Mouse (Mus musculus): ENCODE results near the gene Prcd.
"Not testable (repeated sequence)": the region's sequence is repeated elsewhere in the genome, so short reads cannot be mapped to it uniquely, and the experiment has no call there.

The Prcd gene

GRCm38 (mm10) chr11:116649711-116650337 is 3.5 kb upstream of the Prcd start:
- no peak for DNase-seq (ENCODE audit: low spot score)

DNA sequence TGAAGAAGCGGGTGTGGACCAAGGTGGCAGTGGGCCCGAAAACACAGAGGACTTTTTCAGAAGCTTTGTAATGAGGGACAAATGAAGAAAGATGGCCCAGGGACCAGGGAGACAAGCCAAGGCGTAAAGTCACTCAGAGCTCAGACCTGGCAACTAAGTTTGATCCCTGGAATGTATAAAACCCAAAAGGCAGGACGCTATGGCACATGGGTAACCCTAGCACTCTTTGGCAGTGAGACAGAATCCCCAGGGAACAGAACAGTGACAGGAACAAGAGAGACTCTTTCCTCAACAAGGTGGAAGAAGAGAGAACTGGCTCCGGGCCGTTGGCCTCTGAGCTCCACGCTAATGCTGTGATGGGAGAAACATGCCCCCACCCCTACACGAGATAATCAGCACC is 2.5 kb upstream of the Prcd start:
- no peak for DNase-seq (ENCODE audit: low spot score)

DNA sequence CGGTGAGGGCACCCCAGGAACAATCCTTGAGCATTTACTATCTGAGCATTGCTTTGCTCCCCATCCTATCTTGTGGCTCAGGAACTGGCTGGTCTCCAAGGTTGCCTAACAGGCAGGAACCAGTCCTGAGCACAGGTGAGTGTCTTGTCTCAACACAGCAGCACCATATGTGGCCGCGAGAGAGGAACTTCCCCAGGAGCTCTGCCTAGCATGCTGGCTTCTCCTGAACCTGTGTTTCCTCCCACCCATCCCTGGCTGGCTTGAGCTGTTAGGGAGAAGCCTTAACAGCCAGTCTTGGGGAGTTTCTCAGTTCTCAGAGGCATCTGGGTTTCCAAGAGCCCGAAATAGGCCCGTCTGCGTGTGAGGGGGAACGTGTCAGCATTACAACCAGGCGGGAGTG is 2.0 kb upstream of the Prcd start:
- no peak for DNase-seq (ENCODE audit: low spot score)

DNA sequence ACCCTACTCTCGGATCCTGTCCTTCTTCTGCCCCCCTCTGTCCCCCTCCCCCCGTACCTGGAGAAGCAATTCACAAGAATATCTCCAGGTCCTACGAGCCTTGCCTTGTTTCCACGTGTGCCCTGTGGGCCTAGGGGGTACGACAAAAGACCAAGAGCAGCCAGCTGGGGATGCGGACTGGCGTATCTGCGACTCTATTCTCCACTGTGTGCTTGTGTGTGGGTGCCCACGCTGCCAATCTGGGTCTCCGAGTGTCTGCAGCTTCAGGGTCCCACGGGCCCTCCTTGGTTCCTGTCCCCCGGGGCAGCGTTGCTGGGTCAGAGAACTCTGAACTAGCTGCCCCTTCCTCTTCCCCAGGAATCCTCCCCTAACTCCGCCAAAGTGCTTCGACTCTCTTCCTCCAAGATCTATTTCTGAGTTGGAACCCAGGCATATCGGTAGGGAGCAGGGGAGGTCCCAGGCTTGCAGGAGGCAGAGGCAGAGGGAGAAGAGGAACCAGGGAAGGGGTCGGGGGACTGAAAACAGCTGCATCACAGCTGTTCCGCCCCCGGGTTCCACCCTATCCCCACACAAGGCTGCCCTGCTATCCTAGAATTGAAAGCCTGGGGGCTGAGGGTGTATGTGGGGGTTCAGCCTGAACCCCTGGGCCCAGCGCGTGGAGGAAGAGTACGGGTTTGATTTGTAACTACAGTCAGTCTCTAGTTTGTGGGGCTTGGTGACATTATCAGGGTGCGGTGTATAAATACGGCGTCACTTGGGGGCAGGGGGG is 820 bp upstream of the Prcd start:
- no peak for DNase-seq (ENCODE audit: low spot score)

DNA sequence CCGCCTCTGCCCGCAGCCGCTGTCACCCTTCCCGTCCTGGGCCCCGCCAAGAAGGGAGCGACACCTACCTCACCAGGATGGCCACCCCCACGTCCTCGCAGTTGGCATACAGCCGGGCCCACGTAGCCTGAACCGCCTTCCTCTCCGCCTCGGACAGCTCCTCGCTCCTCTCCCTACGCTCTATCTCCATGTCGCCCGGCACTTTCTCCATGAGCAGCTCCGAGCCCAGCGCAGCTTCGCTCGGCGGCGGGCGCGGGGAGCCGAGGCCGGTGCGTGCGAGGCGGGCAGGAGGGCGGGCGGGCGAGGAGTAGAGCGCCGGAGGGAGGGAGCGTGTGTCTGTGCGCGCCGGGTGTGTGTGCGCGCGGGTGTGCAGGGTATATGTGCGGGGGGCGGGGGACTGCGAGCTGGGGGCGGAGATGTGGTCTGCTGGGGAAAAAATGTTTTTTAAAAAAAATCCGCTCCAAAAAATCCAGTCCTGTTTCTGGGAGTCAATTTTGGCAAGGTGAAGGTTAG is 431 bp downstream of the Prcd start:
- no peak for DNase-seq (ENCODE audit: low spot score)

DNA sequence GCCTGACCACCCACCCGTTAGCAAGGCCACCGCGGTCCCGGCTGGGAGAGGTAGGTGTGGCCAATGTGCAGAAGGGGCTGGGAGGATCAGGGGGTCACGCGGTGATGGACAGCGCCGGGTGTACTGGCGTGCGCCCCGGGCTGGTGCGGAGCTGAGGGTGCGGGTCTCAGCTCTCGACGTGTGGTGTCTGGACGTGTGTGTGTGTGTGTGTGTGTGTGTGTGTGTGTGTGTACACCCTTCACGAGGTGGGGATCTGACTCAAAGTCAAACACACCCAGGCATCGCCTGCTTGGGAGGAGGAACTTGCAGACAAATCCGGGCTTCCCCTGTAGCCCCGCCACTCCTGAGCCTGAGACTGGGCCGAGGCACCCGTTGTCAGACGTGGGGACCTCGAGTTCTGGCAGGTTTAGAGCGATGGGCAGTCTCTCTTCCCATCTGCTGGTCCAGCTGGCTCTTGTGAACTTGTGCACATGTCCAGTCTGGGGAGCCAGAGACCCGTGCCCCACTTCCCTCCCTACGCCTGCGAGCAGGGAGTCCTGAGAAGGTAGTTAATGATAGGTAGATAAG is 1.0 kb downstream of the Prcd start, which contains the start of gene Cygb:
Gene Cygb (minus strand): TSS at position 59 of the 567 bp plus-strand sequence.
- no peak for DNase-seq (ENCODE audit: low spot score)

- no peak for DNase-seq (ENCODE audit: low spot score)
These were observed 3.2 kb downstream of the Prcd start for GRCm38 (mm10) chr11:116656348-116657191.

GRCm38 (mm10) chr11:116657311-116658223 is 4.2 kb downstream of the Prcd start:
- peak; percentile 94 for DNase-seq (ENCODE audit: low spot score)

DNA sequence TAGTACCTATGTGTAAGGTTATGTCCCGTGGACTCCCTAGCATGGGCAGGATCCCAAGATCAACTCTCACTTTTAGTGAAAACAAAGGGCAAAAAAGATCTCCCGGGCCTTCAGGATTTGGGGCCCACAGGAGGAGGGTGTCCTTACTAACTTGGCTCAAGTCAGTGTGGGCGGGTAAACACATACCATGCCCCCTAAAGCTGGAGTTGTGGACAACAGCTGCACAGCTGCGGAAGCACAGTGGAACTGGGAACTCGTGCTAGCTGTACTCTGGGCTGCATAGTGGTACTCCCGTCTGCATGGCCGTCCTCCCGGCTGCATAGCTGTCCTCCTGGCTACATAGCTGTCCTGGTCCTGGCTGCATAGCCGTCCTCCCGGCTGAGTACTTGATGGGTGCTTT is 4.9 kb downstream of the Prcd start:
- no peak for DNase-seq (ENCODE audit: low spot score)

DNA sequence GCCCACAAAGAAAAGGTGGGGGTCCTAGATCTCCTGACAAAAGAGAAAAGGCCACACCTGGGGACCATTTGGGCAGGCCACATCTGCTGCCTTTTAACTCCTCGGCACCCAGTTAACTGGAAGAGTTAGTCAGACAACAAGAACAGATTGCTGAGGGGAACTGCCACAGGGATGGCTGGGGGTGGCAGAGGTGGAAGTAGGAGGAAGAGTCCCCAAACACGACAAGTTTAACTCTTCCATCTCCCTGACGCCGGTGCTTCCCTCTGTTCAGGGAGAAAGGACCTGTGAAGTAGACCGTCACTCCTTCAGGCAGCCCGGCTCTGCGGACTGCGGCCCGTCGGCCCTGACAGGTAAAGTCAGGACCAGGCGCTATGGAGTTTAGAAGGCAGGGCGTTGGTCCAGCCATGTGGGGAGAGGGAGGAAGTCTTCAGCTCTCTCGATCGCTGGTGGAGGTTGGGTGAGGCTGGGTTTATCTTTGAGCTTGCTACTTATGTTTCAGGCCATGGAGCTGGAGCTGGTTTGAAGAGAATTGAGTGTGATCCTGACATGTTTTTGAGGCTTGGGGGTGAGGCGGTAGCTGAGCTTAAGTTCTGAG is 5.8 kb downstream of the Prcd start:
- DNase-seq (ENCODE audit: low spot score): no peak

- DNase-seq (ENCODE audit: low spot score): no peak
These were observed 6.8 kb downstream of the Prcd start for GRCm38 (mm10) chr11:116660181-116660580.

GRCm38 (mm10) chr11:116661291-116661947 is 8.1 kb downstream of the Prcd start:
- DNase-seq (ENCODE audit: low spot score): no peak

- peak; percentile 70 for DNase-seq (ENCODE audit: low spot score)
These were observed 8.6 kb downstream of the Prcd start for GRCm38 (mm10) chr11:116661948-116662377.

GRCm38 (mm10) chr11:116665289-116665688 is 12.0 kb downstream of the Prcd start:
- no peak for DNase-seq (ENCODE audit: low spot score)

DNA sequence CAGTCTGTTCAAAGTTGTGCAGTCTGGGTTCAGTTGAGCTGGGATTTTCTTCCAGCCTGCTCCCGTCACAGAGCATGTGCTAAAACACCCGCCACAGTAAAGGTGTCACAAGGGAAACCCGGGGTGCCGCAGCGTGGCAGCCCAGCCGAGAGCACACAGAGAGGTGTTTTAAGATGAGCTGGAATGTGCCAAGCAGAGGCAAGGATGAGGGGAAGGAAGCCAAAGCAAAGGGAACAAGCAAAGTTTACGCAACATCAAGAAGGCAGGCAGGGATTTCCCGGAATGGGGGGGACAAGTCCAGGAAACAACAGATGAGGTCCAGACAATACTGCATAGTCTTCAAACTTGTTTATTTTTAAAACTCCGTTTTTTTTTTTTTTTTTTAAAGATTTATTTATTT is 13.2 kb downstream of the Prcd start:
- no peak for DNase-seq (ENCODE audit: low spot score)

DNA sequence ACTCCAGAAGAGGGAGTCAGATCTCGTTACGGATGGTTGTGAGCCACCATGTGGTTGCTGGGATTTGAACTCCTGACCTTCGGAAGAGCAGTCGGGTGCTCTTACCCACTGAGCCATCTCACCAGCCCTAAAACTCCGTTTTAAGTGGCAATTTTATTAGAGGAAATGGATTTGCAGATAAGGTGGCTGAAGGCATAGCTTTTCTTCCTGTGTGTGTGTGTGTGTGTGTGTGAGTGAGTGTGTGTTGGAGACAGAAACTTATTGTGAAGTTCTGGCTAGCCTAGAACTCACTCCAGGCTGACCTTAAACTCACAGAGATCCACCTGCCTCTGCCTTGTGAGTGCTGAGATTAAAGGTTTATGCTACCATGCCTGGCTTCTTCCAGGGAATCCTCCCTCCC is 13.7 kb downstream of the Prcd start:
- not testable (repeated sequence) for DNase-seq (ENCODE audit: low spot score)

- no peak for DNase-seq (ENCODE audit: low spot score)
These were observed 14.6 kb downstream of the Prcd start for GRCm38 (mm10) chr11:116667930-116668329.

DNA sequence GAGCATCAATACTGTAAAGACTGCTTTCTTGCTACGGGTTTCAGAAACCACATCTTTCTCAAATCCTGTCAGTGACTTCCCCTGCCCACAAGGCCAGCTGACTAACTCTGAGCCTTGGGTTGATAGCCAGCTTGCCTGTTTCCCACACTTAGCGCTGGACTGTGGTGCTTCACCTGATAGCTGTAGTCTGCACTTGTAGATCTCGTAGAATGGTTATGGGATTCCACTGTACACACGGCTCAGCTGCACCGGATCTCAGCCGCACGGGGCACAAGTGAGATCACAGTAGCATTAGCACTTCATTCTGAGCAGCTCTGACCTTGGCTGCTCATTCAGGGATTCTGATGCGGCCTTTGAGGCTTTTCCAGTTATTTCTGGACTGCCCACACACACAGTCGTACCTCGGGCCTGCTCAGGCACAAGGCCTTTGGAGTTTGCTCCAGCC is 15.1 kb downstream of the Prcd start:
- peak; percentile 67 for DNase-seq (ENCODE audit: low spot score)

DNA sequence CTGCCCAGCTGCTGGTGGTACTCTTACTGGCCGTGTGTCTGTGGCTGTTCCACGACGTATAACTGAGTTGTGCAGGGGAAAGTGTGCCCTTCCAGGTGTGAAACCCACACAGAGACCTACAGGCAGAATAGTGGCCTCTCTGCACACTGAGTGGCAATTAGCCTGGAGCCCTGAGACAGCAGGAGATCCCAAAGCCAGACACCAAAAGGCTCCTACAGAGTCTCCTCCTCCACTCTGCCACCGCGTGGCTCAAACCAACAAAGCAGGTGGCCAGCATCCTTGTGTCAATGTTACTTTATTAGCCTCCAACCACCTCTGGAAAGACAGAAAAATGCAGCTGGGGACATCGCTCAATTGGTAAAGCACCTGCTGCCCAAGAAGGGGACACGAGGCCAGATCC is 15.5 kb downstream of the Prcd start:
- no peak for DNase-seq (ENCODE audit: low spot score)

GRCm38 (mm10) chr11:116669316-116669715 is 16.0 kb downstream of the Prcd start:
- DNase-seq (ENCODE audit: low spot score): no peak
